Mouse (Mus musculus) liver, adult 2 months (tissue): ENCODE data around the gene Nkd1.

Experiments used
- CTCF ChIP-seq: fragments of 200-500 bp; IDR thresholded peaks from 2 replicates; pipeline ENCODE4 v1.5.1; 2011; ENCODE audit warnings: low read depth, low read length, control low read depth
- POLR2A ChIP-seq: fragments of 200-500 bp; IDR thresholded peaks from 2 replicates; pipeline ENCODE4 v1.6.1; 2011; ENCODE audit warnings: low read length, control low read depth; ENCODE audit not compliant: insufficient read depth; ENCODE audit errors: extremely low read depth

DNA sequence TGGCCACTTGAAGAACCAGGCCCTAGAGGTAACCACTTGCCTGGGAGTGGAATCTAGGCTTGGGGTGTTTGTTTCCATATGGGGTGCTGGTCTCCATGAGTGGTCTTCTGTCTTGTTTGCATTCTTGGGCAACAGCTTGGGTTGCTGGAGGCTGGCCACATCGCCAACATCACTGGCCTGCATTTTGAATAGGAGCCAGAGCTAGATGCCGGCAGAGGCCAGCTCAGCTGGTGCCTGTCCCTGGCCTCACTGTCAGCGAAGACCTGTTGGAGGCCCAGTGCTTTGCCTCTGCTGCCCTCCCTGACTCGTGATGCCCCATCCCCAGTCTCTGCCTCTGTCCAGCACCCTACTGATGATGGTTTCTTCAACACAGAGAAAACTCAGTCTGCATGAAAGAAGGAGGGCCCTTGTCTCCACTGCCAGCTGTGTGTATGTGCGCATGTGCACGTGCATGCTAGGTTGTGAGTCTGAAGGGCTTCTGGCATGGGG lies 38.9 kb downstream of the Nkd1 start:
- TF ChIP-seq CTCF (no peak), POLR2A (no peak)
